Mouse (Mus musculus) urinary bladder, postnatal 10 days (tissue): Measurements from ENCODE around the gene Kif3c.
"Not testable (repeated sequence)": the region's sequence is repeated elsewhere in the genome, so short reads cannot be mapped to it uniquely, and the experiment has no call there.

Experiments used
- DNase-seq: peaks from one replicate; pipeline ENCODE4 v3.0.0; 2022; ENCODE audit warnings: low spot score

Gene Kif3c

DNA sequence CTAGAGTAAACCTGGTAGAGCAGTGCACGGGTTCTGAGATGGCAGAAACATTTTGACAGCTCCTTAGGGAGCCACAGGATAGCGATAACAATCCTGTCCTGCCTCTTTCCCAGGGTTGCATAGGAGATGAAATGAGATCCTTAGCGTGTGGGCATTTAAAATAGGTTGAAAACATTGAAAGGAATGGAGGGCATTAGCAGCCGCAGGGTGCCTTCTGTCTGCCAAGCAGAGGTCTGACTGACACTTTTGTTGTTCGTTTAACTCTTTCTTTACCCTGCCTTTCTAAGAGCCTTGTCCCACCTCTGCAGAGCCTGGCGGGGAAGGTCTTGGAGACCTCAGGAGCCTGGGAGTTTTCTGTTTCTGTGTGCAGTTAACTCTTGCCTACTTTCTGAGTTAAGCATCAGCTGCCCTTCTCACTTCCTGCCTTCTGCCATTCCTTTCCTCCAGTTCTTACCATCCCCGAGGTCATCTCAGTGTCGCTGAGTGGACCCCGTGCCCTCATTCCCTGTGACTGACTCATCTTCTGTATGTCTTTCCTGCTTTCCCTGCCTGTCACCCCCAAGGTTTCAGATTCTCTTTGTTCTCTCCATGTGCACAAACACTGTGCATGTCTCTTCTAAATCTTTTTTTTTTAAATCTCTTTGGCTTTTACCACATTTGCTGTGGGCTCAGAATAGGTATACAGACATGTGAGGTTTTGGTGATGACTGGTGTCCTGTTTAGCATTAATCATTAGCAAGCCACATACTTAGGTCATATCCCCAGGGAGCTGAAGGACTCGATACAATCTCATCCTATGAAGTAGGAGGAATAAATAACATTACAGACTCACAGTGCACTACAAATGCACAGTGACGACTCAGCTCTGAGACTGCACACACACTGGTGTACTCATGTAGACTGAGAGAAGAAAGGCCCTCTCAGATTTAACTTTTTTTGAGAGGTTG lies 6.3 kb downstream of the Kif3c start:
- no peak for DNase-seq

DNA sequence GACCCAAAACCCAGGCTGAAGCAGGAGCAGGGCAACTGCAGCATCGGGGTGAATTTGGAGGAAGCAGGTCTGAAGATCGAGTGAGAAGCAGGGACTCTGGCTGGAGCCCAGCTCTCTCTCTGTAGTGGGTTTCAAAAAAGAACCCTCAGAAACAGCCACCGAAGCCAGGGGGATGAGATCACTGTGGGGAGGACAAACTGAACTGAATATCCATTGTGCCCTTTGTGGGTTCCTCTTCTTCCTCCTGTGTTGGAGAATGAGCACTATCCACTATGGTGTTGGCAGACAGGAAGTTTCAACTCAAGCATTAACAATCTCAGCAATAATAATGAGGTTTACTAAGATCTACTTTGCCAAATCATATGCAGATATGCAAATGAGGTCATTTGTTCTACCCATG lies 7.1 kb downstream of the Kif3c start:
- no peak for DNase-seq

DNA sequence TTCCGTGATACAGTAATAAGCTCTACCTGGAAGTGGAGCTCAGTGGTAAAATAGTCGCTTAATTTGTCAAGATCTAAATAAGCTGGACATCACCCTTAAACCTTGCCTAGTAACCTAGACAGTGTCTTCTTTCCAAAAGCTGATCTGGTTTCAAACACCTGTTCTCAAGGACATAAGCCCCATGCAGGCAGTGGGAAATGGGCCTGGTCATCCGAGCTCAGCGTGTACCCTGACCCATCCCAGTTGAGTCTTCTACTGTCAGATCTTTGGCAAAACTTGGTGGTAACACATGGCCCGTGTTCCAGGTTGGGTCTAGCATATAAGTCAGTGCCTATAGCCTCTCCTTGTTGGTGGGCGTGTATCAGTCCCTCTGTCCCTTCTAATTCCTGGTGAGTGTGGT lies 8.6 kb downstream of the Kif3c start:
- DNase-seq = no peak

DNA sequence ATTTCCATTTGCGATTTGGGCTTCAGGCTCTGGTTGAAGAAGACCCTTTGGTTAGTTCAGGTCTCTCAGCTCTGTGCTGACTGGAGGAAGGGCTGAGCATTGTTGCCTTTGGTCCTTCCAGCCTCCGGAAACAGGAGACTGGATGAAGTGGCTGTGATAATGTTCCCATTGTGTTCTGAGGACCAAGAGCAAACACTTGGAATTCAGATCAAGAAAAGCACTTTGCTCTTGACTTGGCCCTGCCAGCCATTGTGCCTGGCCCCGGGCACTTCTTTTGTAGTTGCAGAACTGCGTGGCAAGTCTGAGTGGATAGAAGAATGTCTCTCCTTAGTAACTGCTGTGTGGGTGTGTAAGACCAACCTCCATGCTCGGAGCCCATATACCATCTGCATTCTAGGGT lies 9.6 kb downstream of the Kif3c start:
- DNase-seq = no peak

DNA sequence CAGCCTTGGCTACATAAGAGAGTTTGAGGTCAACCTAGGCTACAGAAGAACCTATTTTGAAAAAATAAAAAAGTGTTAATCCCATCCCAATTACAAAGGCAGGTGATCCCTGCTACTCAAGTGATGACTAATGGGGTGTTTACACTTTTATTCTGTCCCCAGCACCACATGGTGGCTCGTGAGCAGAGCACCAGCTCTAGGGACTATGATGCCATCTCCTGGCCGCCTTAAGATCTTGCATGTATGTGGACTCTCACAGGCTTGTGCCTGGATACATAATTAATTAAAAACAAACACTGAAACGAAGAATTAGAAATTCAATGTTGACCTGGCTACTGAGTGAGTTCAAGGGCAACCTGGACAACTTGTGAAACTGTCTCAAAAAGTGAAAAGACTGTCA lies 12.3 kb downstream of the Kif3c start:
- no peak for DNase-seq

DNA sequence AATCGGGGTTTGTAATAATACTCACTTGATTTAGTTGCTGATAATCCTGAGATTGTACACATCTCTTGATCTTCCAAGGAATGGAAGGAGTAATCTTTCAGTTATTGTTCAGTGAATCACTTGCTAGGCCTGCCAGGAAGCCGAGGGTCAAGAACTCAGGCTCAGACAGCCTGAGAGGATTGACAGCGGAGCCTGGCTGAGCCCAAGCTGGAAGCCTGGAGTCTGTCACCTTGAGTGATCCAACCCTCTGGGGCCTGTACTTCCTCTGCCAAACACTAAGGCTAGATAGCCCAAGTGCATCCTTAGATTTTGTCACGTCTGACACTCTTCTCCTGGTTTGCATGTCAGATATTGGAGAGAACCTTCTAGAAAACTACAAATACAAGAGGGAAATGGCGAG lies 12.8 kb downstream of the Kif3c start:
- DNase-seq = no peak

DNA sequence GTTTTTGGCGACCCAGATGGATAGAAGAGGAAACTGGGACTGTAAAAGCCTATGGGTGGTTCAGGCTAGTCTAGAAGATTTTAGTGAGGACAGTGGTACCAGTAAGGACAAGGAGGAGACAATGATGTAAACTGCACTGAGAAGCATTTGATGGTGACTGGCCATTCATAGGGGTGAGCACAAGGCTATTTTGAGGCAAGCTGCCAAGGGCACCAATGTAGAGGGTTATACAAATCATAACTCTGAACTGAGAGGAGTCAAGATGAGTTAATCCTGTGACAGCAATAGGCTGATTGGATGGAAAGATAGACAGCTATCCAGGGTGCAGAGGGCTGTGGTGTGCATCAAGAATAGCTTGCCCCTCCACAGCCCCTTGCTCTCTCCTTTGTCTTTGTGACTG lies 19.9 kb downstream of the Kif3c start:
- no peak for DNase-seq

DNA sequence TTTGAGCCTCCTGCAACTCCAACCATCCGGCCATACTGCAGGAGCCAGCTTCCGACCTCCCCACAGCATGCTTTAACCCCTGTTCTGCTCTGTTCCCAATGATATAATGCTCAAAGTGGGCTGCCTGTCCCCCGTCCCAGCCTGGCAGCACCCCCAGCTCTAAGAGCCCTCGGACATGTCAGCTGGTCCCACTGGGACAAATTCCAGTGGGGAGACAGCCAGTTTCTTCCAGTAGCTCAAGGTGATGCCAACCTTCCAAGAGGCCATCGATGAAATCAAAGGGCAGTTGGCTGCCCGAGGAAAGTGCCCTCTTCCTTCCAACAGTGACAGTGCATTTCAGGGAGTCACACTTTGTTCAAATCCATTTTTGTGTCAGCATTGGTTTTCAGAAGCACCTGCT lies 20.3 kb downstream of the Kif3c start:
- DNase-seq = no peak

DNA sequence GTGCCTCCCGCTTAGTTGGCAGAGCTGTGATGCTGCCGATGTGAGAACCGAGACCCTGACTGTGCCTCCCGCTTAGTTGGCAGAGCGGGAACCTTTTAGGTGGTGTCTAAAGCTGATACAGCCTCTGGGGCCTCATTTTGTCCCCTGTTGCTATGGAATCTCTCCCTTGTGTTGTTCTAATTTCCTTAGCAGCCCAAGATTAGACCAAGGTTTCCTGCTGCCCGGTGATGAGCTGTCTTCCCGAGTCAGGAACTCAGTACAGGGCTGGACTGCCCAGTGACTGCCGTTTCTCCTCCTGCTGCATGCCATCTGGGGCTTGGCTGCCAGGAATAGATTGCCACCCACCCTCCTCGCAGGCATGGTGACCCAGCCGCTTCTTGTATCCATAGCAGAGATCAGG lies 21.0 kb downstream of the Kif3c start:
- DNase-seq = no peak

DNA sequence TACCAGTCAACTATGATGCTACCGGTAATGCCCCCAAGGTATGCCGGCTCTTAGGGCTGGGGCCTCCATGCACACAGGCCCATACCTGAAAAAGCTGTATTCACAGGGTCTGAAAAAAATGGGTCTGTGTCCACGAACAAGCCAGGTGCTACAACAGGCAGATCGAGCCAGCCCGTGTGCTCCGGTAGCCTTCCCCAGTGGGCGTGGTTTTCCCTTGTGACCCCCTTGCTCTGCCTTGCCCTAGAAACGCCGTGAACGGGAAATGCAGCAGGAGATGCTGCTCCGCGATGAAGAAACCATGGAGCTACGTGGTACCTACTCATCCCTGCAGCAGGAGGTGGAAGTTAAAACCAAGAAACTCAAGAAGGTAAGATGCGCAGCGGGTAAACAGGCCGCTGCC lies 23.0 kb downstream of the Kif3c start:
- no peak for DNase-seq

DNA sequence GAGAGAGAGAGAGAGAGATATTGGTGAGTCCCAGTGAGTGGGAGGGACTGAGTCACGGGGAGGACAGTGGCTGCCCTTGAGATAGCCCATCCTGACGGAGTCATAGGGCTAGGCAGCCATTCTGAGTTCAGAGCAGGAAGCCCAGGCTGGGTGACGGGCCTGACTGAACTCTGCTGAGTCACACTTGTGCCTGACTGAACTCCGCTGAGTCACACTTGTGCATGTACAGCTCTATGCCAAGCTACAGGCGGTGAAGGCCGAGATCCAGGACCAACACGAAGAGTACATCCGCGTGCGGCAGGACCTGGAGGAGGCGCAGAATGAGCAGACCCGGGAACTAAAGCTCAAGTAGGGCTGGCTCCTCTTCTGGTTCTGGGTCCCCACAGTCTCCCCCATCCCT lies 24.5 kb downstream of the Kif3c start:
- DNase-seq = no peak

DNA sequence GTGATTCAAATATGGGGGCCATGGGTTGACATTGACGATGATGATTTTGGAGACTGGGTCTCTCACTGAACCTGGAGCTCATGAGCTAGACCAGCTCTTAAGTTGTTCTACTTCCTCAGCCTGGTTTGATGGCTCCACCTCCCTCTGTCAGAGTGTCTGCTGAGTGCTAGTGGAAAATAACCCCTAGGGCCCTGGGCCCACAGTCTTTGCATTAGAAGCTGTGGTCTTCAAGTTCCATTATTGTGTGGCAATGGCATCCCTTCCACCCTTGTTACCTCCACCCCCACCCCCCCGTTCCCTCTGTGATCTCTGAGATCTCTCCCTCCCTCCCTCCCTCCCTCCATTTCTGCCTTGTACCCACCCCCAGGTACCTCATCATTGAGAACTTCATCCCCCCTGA lies 25.1 kb downstream of the Kif3c start:
- DNase-seq = no peak

DNA sequence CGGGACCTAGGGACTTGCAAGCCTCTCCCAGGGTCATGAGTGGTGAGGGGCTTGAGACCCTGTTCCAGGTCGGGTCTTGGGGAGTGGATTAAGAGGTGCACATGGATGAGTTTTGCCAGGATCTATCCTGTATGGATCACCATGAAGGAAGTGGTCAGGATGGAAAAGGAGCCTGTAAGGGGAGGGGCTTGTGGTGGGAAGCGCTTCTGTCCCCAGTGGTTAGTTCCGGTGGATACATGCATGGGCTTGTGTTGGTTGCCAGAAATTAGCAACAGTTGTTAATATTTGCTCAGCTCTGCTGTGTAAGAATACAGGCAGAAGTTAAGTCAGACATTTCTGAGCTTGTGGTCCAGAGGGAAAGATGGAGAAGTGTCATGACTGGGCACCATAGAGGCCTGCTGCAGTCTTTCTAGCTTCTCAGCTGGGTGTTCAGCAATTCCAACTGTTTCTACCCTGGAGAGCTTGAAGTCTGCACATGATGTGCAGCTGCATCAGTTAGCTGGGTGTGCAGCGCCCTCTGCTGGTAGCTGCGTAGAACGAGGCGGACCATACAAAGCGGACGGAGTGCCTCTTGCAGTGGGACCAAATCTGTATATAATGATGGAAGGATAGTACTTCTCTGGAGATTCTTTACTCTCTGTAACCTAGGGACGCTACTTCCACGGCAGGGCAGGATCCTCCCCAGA lies 25.8 kb downstream of the Kif3c start:
- DNase-seq = peak; percentile 49

DNA sequence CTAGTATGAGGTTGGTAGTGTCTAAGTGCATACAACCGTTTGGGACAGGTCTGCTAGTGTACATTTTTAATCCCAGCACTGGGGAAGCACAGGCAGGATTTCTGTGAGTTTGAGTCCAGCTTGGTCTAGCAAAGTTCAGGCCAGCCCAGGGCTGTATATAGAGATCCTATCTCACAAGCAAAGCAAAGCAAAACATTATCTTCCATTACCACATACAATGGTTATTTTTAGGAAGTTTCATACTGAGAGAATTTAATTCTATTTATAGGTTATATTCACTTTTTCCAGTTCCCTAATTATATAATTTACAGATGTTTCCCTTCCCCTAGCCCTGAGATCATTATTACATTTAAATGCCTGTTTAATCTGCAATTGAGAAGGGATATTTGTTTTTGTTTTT lies 26.3 kb downstream of the Kif3c start:
- no peak for DNase-seq

DNA sequence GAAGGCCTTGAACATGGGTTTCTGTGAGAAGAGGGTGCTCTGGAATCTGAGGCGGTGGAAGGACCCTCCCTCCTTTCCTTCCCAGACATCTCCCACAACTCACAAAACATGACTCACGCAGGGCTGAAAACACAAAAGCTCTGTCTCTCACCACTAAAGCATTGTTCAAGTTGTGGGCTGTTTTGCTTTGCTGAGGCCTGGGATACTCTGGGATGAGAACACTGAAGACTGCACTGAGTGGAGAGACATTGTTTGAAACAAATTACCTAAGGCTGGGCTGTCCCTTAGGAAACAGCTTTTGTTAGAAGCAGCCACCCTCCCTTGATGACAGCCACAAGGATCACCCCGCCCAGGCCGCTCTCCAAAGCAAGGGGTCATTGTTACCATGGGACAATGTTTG lies 28.2 kb downstream of the Kif3c start:
- no peak for DNase-seq

DNA sequence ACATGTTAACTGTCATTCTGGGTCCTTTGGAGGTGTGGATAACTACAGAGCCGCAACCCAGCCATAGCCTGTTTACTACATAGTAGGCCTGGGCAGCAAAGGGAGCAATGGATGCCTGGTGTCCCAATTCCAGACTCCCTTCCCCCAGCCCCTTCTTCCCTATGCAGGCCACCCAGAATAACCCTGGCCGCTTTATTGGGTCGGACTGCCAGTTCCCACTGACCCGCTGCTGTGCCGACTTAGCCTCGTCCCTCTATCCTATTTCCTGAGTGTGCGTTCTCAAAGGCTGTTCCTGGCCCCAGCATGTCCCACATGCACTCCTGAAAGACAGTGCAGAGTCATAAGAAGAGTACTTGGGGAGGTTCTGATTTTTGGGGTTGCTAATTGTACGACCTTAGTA lies 32.0 kb downstream of the Kif3c start:
- DNase-seq = no peak

DNA sequence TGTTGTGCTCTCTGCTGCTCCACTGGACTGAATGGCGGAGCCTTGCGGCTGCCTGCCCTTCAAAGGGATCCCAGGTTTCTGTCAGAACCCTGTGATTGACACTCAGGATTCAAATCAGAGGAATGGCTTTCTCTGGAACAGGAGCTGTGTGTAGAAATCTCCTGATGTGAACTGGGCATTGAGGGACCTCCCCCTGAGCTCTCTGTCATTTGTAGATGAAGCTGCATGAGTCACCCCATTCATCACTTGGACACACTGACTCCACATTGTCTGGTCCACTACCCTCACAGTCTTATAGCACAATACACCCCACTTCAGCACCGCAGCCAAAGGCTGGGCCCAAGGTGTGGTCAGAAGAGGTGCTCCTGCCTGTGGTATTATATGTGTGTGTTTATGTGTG lies 40.7 kb downstream of the Kif3c start:
- DNase-seq = not testable (repeated sequence)

DNA sequence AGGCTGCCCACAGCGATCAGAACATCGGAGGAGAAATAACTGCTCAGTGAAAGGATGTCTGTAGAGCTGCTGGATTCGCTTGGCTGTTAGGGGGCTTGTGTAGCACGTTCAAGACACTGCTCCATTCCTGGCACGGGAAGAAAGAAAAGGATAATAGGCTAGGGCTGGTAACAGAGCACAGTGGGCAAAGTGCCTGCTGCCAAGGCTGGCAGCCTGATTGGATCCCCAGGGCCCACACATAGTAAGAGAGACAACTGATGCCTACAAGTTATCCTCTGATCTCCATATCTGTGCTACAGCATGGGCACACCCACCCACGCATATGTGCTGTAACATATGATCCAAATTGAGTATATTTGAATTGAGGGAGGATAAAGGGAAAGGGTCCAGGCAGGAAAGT lies 41.7 kb downstream of the Kif3c start:
- DNase-seq = no peak

DNA sequence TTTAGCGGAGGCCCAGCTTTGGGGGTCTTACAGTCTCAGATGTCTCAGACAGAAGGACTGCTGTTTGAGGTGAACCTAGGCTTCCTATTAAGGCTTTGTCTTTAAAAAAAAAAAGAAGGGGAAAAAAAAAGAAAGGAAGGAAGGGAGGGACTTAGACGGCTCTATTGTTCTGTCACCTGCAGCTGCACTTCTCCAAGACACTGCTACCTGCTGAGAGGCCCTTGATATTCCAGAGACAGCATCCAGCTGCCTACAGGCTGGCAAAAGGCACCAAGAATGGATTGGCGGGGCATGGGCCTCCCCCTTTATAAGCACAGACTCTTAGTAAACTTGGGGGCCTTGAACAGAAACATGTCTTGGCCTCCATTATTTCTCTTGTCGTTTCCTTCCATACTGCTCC lies 50.0 kb downstream of the Kif3c start:
- DNase-seq = no peak

DNA sequence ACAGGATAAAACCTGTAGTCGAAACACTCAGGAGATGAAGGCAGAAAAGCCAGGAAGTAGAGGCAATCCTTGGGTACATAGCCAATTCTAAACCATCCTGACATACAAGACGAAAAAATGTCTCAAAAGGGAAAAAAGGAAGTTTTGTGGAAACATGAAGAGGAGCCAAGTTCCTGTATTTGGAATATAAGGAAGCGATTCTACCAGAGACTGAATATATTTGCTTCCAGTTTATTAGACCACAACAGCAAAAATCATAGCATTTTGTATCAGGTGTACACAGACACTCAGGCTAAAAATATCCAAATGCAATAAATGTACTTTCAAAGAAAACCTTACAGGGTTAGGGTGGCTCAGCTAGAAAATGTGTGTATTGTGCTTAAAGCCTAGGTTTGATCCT lies 53.8 kb downstream of the Kif3c start:
- DNase-seq = no peak

DNA sequence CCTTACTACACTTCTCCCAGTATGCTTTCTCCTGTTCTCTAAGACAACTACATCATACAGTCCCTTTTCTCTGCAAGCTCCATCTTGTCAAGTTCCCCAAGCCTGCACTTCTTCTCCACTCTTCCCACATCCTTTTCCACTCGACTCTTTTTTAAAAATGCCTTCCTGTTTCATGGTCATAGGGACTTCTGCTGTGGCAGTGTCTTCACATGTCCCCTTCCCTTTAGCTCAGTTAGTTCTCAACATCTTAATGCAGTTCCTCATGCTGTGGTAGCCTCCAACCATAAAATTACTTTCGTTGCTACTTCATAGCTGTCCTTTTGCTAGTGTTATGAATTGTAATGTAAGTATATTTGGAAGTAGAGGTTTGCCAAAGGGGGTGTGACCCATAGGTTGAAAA lies 55.6 kb downstream of the Kif3c start:
- DNase-seq = no peak

DNA sequence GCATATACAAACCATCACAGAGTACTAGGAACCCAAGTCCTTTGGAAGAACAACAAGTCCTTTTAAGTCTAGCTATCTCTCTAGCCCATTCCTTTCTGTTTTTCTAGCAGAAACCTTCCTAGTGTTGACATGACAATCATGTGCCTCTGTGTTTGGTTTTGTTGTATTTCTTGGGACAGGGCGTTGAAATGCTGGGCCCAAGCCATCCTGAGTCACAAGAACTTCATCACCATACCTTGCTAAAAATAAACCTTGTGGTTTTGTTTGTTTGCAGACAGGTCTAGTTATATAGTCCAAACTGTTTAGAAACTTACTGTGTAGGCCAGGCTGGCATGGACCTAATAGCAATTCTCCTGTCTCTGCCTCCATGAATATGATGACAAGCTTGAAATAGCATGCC lies 57.9 kb downstream of the Kif3c start:
- DNase-seq = no peak

DNA sequence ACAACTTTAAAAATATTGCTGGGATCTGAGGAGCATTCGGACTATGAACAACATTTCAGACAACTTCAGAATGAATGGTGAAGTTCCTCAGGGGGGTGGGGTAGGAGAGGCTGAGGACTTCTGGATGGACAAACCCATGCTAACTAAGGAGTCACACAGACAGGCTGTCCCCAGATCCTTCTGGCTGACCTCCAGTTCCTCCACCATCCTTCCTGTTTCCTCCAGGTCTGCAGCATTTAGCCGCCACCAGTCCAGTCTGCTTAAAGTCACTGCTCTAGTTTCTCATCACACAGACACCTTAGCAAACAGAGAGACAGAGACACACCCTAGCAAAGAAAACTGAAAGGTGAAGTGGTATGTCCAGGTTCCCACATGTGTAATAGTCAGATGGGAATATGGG lies 59.2 kb downstream of the Kif3c start:
- no peak for DNase-seq
